Mouse (Mus musculus) skeletal muscle tissue, adult 2 months (tissue): ENCODE measurements around the gene Thap2.

Experiments
- DNase-seq: peaks from one replicate; pipeline ENCODE4 v3.0.0-alpha.2; 2012; ENCODE audit warnings: low read depth, low spot score

The Thap2 gene

GRCm38 (mm10) chr10:115355016-115355415 is 29.2 kb downstream of the Thap2 start:
- no peak for DNase-seq

DNA sequence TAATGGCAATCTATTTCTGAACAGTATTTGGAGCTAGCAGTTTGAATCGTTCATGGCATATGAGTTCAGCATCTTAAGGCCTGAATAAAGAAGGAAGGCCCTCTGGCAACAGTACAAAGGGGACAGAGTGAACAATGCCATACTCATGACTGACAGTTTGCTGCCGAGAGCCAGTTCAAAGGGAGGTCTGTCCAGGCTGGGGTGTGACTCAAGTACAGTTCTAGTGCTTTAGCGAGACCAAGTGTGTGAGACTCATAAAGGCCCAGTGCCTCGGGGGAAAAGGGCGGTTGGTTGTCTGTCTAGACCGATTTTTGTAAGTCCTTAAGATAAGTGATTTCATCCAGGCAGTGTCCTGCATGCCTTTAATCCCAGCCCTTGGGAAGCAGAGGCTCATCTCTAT is 29.7 kb downstream of the Thap2 start:
- DNase-seq: no peak

- DNase-seq: no peak
These were observed 33.3 kb downstream of the Thap2 start for GRCm38 (mm10) chr10:115350810-115351397.

DNA sequence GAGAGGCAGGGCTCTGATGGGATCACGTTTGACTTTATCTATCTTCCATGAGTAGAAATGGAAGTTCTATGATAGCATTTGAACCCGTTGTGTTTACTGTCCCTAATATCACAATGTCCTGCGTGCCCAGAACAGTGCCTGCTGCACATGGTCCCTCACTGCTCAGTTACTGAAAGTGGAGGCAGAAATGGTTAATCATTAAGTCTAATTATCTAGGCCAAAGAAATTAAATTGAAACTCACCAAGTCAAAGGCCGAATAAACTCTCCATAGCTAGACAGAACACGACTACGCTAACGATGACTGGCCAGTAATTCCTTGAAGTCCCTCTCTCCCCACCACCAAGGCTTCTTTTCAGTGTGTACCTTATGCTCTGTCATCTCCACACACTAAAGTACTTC is 34.7 kb downstream of the Thap2 start:
- no peak for DNase-seq

- DNase-seq: no peak
These were observed 35.2 kb downstream of the Thap2 start for GRCm38 (mm10) chr10:115349029-115349428.

- DNase-seq: no peak
These were observed 36.1 kb downstream of the Thap2 start for GRCm38 (mm10) chr10:115348131-115348530.

- DNase-seq: no peak
These were observed 37.8 kb downstream of the Thap2 start for GRCm38 (mm10) chr10:115346444-115346843.

DNA sequence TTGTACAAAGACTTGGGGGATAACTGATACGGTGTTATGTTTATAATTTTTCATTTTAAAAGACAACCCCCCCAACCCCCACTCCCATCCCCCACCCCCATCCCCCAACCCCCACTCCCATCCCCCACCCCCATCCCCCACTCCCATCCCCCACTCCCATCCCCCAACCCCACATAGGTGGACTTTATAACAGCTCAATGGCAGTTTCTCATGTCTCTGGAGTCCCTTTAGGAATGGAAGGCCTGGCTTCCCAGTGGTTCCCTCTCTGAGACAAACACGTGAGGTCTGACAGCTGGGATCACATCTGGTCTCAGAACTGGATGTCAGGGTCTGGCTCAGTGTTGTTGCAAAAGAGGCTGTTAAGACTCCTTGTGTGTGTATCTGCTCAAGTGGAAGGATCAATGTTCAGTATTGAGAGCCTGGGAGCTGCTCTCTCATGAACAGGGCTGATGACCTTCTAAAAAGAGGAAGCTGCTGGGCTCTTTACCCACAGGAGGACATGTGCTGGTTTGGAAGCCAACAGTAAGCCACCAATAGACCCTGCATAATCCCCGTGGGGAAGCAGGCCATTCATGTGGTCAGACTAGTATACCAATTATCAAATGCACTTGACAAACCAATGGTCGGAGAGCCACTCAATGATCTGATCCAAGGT is 41.3 kb downstream of the Thap2 start:
- DNase-seq: no peak

GRCm38 (mm10) chr10:115339820-115340328 is 44.4 kb downstream of the Thap2 start:
- no peak for DNase-seq

DNA sequence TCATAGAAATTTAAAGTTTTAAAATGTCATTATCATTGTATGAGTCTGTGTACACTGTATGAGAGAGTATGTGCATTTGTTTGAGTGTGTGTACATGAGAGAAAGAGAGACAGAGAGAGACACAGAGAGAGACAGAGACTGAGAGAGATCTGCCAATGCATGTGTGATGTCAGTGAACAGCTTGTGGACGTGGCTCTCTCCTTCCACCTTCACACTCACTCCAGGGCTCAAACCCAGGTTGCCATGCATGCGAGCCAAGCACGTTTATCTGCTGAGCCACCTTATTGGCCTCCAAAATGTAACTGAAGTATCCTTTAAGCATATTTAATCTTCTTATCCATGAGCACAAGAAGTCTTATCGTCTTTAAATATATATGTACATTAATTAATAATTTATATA is 47.3 kb downstream of the Thap2 start:
- no peak for DNase-seq

DNA sequence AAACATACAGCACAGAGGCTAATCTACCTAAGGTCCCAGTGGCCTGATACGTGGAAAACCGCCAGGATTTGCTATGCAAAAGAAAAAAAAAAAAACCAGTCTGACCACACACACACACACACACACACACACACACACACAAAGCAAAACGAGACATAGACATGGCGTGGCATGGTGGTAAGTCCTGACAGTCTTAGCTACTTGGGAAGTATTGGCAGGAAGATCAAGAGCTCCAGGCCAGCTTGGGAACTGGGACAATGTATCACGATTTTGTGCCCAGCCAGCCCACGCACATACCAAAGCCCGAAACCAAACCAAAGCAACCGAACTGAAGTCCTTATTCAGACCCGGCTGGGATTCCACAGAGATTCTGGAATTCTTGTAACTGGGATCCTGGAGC is 50.7 kb downstream of the Thap2 start:
- DNase-seq: no peak

- peak; percentile 46 for DNase-seq
These were observed 51.2 kb downstream of the Thap2 start for GRCm38 (mm10) chr10:115332997-115333396.

DNA sequence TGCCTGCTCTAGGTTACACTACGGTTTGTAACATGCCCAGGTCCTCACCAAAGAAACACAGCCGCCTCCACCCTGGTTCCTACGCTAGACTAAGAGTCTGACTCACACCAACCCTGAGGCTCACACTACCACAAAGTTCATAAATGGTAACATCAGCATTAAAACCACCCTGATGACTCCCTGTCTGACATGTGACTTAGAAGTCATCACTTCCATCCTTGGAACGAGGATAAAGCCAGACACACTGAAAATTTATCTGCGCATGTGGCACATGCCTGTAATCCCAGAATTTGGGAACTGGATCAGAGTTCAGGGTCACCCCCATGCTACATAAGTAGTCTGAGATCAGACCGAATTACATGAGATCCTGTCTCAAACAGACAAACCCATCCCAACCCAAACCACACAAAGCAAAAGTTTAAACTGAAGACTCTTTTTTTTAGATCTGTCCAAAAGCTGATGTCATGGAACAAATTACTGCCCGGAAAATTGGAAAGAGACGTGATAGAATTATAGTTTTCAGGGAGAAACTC is 51.8 kb downstream of the Thap2 start:
- peak; percentile 56 for DNase-seq

DNA sequence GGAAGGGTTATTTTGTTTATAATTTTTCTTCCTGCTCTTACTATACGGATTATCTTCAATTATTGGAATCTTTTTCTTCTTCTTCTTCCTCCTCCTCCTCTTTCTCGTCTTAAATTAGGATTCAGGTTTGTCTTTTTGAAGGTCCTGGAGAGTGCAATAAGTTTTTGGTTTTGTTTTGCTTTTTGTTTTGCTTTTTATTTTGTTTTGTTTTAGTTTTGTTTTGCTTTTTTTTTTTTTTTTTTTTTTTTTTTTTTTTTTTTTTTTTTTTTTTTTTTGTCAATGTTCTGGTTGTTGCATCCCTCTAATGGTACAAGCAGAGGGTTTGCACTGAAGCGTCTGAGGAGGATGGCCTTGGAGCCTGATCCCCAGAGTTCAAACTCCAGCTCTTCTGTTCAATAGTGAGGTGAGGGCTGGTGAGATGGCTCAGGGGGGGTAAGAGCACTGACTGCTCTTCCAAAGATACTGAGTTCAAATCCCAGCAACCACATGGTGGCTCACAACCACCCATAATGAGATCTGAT is 55.2 kb downstream of the Thap2 start:
- no peak for DNase-seq

- peak; percentile 78 for DNase-seq
These were observed 55.7 kb downstream of the Thap2 start for GRCm38 (mm10) chr10:115328514-115328913.

- peak; percentile 75 for DNase-seq
These were observed 60.9 kb downstream of the Thap2 start for GRCm38 (mm10) chr10:115323295-115323694.

DNA sequence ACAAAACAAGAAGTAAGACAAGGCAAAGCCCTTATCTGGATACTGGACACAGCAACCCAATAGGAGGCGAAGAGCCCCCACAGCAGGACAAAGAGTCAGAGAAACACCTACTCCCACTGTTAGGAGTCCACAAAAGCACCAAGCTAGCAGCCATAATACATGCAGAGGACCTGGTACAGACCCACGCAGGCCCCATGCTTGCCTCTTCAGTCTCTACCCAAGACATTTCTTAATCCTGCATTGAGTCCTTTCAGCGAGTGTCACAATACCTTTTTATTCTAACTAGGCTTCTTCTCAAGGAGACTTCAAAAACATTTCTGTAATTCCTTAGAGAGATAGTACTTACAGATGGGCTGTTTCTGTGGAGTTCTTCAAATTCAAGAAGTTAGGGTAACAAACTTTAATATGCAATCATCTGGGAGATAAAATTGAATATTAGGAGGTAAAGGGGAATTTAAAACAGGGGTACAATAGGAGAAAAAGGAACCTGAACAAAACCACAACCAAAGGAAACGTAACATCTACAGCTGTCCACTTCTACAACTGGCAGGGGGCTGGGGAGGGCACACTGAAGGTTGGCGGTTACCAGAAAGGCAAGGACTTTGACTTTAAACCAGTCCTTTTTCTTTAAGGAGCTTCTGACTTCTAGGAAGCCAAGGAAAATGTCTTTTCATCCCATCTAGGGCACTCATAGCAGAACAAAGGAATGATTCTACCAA is 62.8 kb downstream of the Thap2 start:
- no peak for DNase-seq
